Mouse (Mus musculus) CH12.LX (cell line): ENCODE results near the gene Islr.
A peak's percentile ranks its signal among the peaks of the same experiment; 100 is the strongest.

Source experiments
- CTCF ChIP-seq, 2 experiments: IDR thresholded peaks in 1 of 2; conservative IDR thresholded peaks in 1 of 2; 2 replicates each; pipeline ENCODE4 v1.5.1; 2011 to 2012; ENCODE audit warnings: low read depth in 2 of 2, low read length in 2 of 2, improper control_type of control experiment in 1 of 2, inconsistent platforms in 1 of 2, mild to moderate bottlenecking in 1 of 2, moderate library complexity in 1 of 2
- EP300 ChIP-seq: IDR thresholded peaks from 2 replicates; pipeline ENCODE4 v1.6.1; 2011; ENCODE audit warnings: low read length, improper control_type of control experiment
- GABPA ChIP-seq: IDR thresholded peaks from 2 replicates; pipeline ENCODE4 v1.6.1; 2012; ENCODE audit warnings: low read depth, low read length, improper control_type of control experiment, inconsistent platforms; ENCODE audit not compliant: insufficient replicate concordance
- HCFC1 ChIP-seq: IDR thresholded peaks from 2 replicates; pipeline ENCODE4 v1.6.1; 2012; ENCODE audit warnings: low read depth, mild to moderate bottlenecking, inconsistent platforms, low read length, improper control_type of control experiment
- JUND ChIP-seq: conservative IDR thresholded peaks from 2 replicates; pipeline ENCODE4 v1.6.1; 2011; ENCODE audit warnings: low read depth, low read length, improper control_type of control experiment
- MAFK ChIP-seq: IDR thresholded peaks from 2 replicates; pipeline ENCODE4 v1.6.1; 2011; ENCODE audit warnings: low read length, improper control_type of control experiment; ENCODE audit not compliant: insufficient replicate concordance
- MXI1 ChIP-seq: IDR thresholded peaks from 2 replicates; pipeline ENCODE4 v1.6.1; 2011; ENCODE audit warnings: mild to moderate bottlenecking, low read depth, low read length, improper control_type of control experiment
- NELFE ChIP-seq: IDR thresholded peaks from 2 replicates; pipeline ENCODE4 v1.6.1; 2011; ENCODE audit warnings: low read depth, low read length, improper control_type of control experiment
- POLR2A ChIP-seq: IDR thresholded peaks from 2 replicates; pipeline ENCODE4 v1.6.1; 2011; ENCODE audit warnings: low read depth, mild to moderate bottlenecking, improper control_type of control experiment, low read length
- RAD21 ChIP-seq: IDR thresholded peaks from 2 replicates; pipeline ENCODE4 v1.6.1; 2011; ENCODE audit warnings: low read depth, mild to moderate bottlenecking, low read length, improper control_type of control experiment, moderate library complexity
- SIN3A ChIP-seq: IDR thresholded peaks from 2 replicates; pipeline ENCODE4 v1.6.1; 2012; ENCODE audit warnings: low read length, improper control_type of control experiment, inconsistent platforms
- TCF12 ChIP-seq: IDR thresholded peaks from 2 replicates; pipeline ENCODE4 v1.6.1; 2014; ENCODE audit warnings: low read depth, mild to moderate bottlenecking, inconsistent platforms, low read length, improper control_type of control experiment
- UBTF ChIP-seq: IDR thresholded peaks from 2 replicates; pipeline ENCODE4 v1.6.1; 2012; ENCODE audit warnings: low read depth, mild to moderate bottlenecking, inconsistent platforms, low read length, improper control_type of control experiment, moderate library complexity
- ZC3H11A ChIP-seq: IDR thresholded peaks from 2 replicates; pipeline ENCODE4 v1.6.1; 2012; ENCODE audit warnings: low read depth, mild to moderate bottlenecking, inconsistent platforms, low read length, improper control_type of control experiment

GRCm38 (mm10) chr9:58197781-58198701 lies 6.1 kb downstream of the Islr start:
- TF ChIP-seq CTCF (conservative IDR thresholded peaks at IDR 0.05 in 1 of 2, IDR thresholded peaks at IDR 0.05 in 1 of 2; ENCODE audit: low read depth in 2 of 2, low read length in 2 of 2) (peak in 1 of 2 experiments; percentile 16; a peak in 1 of 4 replicates), MAFK (no peak), NELFE (no peak), ZC3H11A (no peak), POLR2A (no peak), SIN3A (no peak), HCFC1 (no peak), JUND (no peak), RAD21 (no peak), MXI1 (no peak), UBTF (no peak), GABPA (no peak), TCF12 (no peak), EP300 (no peak)
